Mouse (Mus musculus): ENCODE data around the gene Zhx3.

Gene Zhx3

GRCm38 (mm10) chr2:160872890-160873382 lies at the start of gene Zhx3:
Gene Zhx3 (minus strand): TSS chr2:160872998.
- DNase-seq (ENCODE audit: low spot score): peak; percentile 95

- no peak for DNase-seq (ENCODE audit: low spot score)
Measured at GRCm38 (mm10) chr2:160921285-160921684, 48.5 kb upstream of the Zhx3 start.

GRCm38 (mm10) chr2:160918930-160919215 lies 46.1 kb upstream of the Zhx3 start:
- DNase-seq (ENCODE audit: low spot score): no peak

GRCm38 (mm10) chr2:160918154-160918929 lies 45.5 kb upstream of the Zhx3 start:
- DNase-seq (ENCODE audit: low spot score): no peak

- no peak for DNase-seq (ENCODE audit: low spot score)
Measured at GRCm38 (mm10) chr2:160917313-160917712, 44.5 kb upstream of the Zhx3 start.

GRCm38 (mm10) chr2:160916714-160917113 lies 43.9 kb upstream of the Zhx3 start:
- no peak for DNase-seq (ENCODE audit: low spot score)

- DNase-seq (ENCODE audit: low spot score): no peak
Measured at GRCm38 (mm10) chr2:160915821-160916610, 43.2 kb upstream of the Zhx3 start.

- no peak for DNase-seq (ENCODE audit: low spot score)
Measured at GRCm38 (mm10) chr2:160914656-160915055, 41.9 kb upstream of the Zhx3 start.

GRCm38 (mm10) chr2:160912231-160912671 lies 39.5 kb upstream of the Zhx3 start, which contains the start of gene Emilin3:
Gene Emilin3 (minus strand): TSS chr2:160912328.
- DNase-seq (ENCODE audit: low spot score): no peak

- no peak for DNase-seq (ENCODE audit: low spot score)
Measured at GRCm38 (mm10) chr2:160911558-160912201, 38.9 kb upstream of the Zhx3 start.

- no peak for DNase-seq (ENCODE audit: low spot score)
Measured at GRCm38 (mm10) chr2:160910633-160911032, 37.8 kb upstream of the Zhx3 start.

GRCm38 (mm10) chr2:160908607-160909006 lies 35.8 kb upstream of the Zhx3 start:
- DNase-seq (ENCODE audit: low spot score): peak; percentile 18

- DNase-seq (ENCODE audit: low spot score): no peak
Measured at GRCm38 (mm10) chr2:160906101-160906500, 33.3 kb upstream of the Zhx3 start.

GRCm38 (mm10) chr2:160905301-160905700 lies 32.5 kb upstream of the Zhx3 start:
- DNase-seq (ENCODE audit: low spot score): no peak

- DNase-seq (ENCODE audit: low spot score): peak; percentile 41
Measured at GRCm38 (mm10) chr2:160901656-160902412, 29.0 kb upstream of the Zhx3 start.

- DNase-seq (ENCODE audit: low spot score): no peak
Measured at GRCm38 (mm10) chr2:160891697-160892096, 18.9 kb upstream of the Zhx3 start.

GRCm38 (mm10) chr2:160891045-160891444 lies 18.2 kb upstream of the Zhx3 start:
- DNase-seq (ENCODE audit: low spot score): no peak

- peak; percentile 45 for DNase-seq (ENCODE audit: low spot score)
Measured at GRCm38 (mm10) chr2:160887859-160888258, 15.1 kb upstream of the Zhx3 start.

GRCm38 (mm10) chr2:160887284-160887683 lies 14.5 kb upstream of the Zhx3 start:
- peak; percentile 84 for DNase-seq (ENCODE audit: low spot score)

- no peak for DNase-seq (ENCODE audit: low spot score)
Measured at GRCm38 (mm10) chr2:160886221-160886620, 13.4 kb upstream of the Zhx3 start.

- DNase-seq (ENCODE audit: low spot score): peak; percentile 53
Measured at GRCm38 (mm10) chr2:160884830-160885229, 12.0 kb upstream of the Zhx3 start.

GRCm38 (mm10) chr2:160883912-160884311 lies 11.1 kb upstream of the Zhx3 start:
- no peak for DNase-seq (ENCODE audit: low spot score)
